Mouse (Mus musculus) cortical plate, adult 2 months (tissue): ENCODE measurements around the gene Mrpl51.

Experiments
- CTCF ChIP-seq: fragments of 200-500 bp; IDR thresholded peaks from 2 replicates; pipeline ENCODE4 v1.5.1; 2011; ENCODE audit warnings: mild to moderate bottlenecking, control low read depth, low read length; ENCODE audit not compliant: insufficient read depth; ENCODE audit errors: extremely low read depth
- POLR2A ChIP-seq: fragments of 200-500 bp; IDR thresholded peaks from 2 replicates; pipeline ENCODE4 v1.6.1; 2011; ENCODE audit warnings: mild to moderate bottlenecking, low read length, control low read depth; ENCODE audit not compliant: insufficient read depth; ENCODE audit errors: extremely low read depth

- TF ChIP-seq CTCF (no peak), POLR2A (no peak)
Measured at GRCm38 (mm10) chr6:125237421-125237820, 45.8 kb downstream of the Mrpl51 start.
